9 mouse cellular contexts compared by ENCODE assay signal in the genomic region with DNA sequence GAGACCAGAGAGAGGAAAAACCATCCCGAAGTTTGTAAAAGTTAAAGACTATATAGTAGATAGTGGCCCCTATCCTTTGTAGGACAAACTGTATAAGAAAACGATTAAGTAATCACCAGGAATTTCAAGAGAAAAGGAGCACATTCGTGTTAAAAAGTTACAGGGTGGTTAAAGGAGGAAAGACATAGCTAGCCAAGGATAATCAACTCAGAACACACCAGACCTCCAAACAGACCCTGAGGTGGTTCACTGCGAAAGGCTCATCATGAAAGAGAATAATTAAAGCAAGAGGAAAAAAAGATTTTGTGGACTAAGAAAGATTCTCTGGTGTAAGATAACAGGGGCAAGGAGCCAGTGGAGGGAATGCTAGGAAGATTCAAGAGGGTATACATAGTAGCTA. TPM values are rescaled to one million over a fixed set of nuclear protein-coding genes. Genes with fewer than 3 reads are reported as not detected.
A peak's percentile ranks its signal among the peaks of the same experiment; 100 is the strongest.
DNase-seq lines count a peak whose midpoint lies in the region; ATAC-seq and TF ChIP-seq lines count a peak whose summit lies in the region.
"Had no signal": no experiment of that assay in that cellular context is flagged by ENCODE, and none has a peak within 500 bp of the region (broad histone marks: within the 10 kb centered on the region; RNA-seq: fewer than 3 reads in every experiment).

No protein-coding gene starts in this region.

- no peaks in the 10 kb centered on the region for H3K27me3 ChIP-seq in embryonic facial prominence, embryonic 13.5 days
- no peaks in the 10 kb centered on the region for H3K27me3 ChIP-seq in intestine, embryonic 16.5 days (replicated peaks; ENCODE audit: control insufficient read depth, insufficient read depth, low read length)
- H3K27me3 ChIP-seq in neural tube, embryonic 13.5 days = no peaks in the 10 kb centered on the region

- no peaks in the 10 kb centered on the region for H3K9me3 ChIP-seq in embryonic facial prominence, embryonic 13.5 days
- no peaks in the 10 kb centered on the region for H3K9me3 ChIP-seq in intestine, embryonic 16.5 days (ENCODE audit: control insufficient read depth, low read length)
- no peaks in the 10 kb centered on the region for H3K9me3 ChIP-seq in neural tube, embryonic 13.5 days

- peaks cover 11% of the 10 kb centered on the region for H3K4me1 ChIP-seq in embryonic facial prominence, embryonic 13.5 days
- H3K4me1 ChIP-seq in intestine, embryonic 16.5 days (ENCODE audit: control insufficient read depth, insufficient read depth, low read length) = peaks cover 4% of the 10 kb centered on the region; the same call in 1 of the 2 replicates
- H3K4me1 ChIP-seq in neural tube, embryonic 13.5 days (replicated peaks) = peaks cover 14% of the 10 kb centered on the region

- peak overlapping the region; percentile 82 for H3K4me2 ChIP-seq in embryonic facial prominence, embryonic 13.5 days
- peak overlapping the region; percentile 67 for H3K4me2 ChIP-seq in intestine, embryonic 16.5 days (ENCODE audit: low read depth, low read length)
- H3K4me2 ChIP-seq in neural tube, embryonic 13.5 days = peak overlapping the region; percentile 86

- H3K27ac ChIP-seq in left cerebral cortex, adult 2 months = no peak overlapping the region; the same call in 1 of the 2 replicates
- peak overlapping the region; percentile 51; the same call in 1 of the 2 replicates for H3K27ac ChIP-seq in embryonic facial prominence, embryonic 13.5 days
- H3K27ac ChIP-seq in intestine, embryonic 16.5 days (ENCODE audit: low read length) = peak overlapping the region; percentile 38
- 0 out of 2 replicates have a peak overlapping the region, but pooled peaks have one; percentile 28 for H3K27ac ChIP-seq in neural tube, embryonic 13.5 days (replicated peaks)

- DNase-seq in left cerebral cortex, adult 2 months (ENCODE audit: extremely low spot score in 1 of 2, low spot score in 2 of 2) = no peak
- no peak for DNase-seq in left cerebral cortex, postnatal 25 days (ENCODE audit: low spot score in 2 of 2)
- DNase-seq in spleen, postnatal 36 days (ENCODE audit: low spot score in 2 of 2) = no peak
- no peak for DNase-seq in right cerebral cortex, adult 18-20 months
- no peak for DNase-seq in left cerebral cortex, adult 9 months (ENCODE audit: low spot score in 2 of 2)

- 55% methylated on average over 4 of the region's 4 CpGs for WGBS in embryonic facial prominence, embryonic 13.5 days
- 56% methylated on average over 4 of the region's 4 CpGs for WGBS in intestine, embryonic 16.5 days
- WGBS in neural tube, embryonic 13.5 days = 71% methylated on average over 4 of the region's 4 CpGs

- peaks cover 23% of the 10 kb centered on the region for H3K36me3 ChIP-seq in embryonic facial prominence, embryonic 13.5 days
- H3K36me3 ChIP-seq in intestine, embryonic 16.5 days (ENCODE audit: control insufficient read depth, insufficient read depth, low read length) = no peaks in the 10 kb centered on the region
- peaks cover 21% of the 10 kb centered on the region for H3K36me3 ChIP-seq in neural tube, embryonic 13.5 days

- intact Hi-C loops in left cerebral cortex, adult 2 months (cut with DNase I) = loop anchor here (1.0 to 5.0 kb wide), 3 partner anchors 37 to 257 kb away; partner anchors contain the start of gene Coa7
- intact Hi-C loops in left cerebral cortex, postnatal 25 days (cut with DNase I) = loop anchor here (2.0 to 5.0 kb wide), 2 partner anchors 133 to 179 kb away; no protein-coding TSS in a partner anchor

- peak overlapping the region; percentile 80 for H3K9ac ChIP-seq in embryonic facial prominence, embryonic 13.5 days
- peak overlapping the region; percentile 76 for H3K9ac ChIP-seq in intestine, embryonic 16.5 days (ENCODE audit: low read depth, low read length)
- peak overlapping the region; percentile 75 for H3K9ac ChIP-seq in neural tube, embryonic 13.5 days

- no peak for ATAC-seq in embryonic facial prominence, embryonic 13.5 days (ENCODE audit: insufficient number of reproducible peaks, insufficient read depth, low FRiP score, low TSS enrichment, low read depth)
- ATAC-seq in intestine, embryonic 16.5 days = no peak
- no peak for ATAC-seq in neural tube, embryonic 13.5 days (ENCODE audit: low read depth)

- H3K4me3 ChIP-seq in left cerebral cortex, adult 2 months = peak overlapping the region; percentile 53
- H3K4me3 ChIP-seq in embryonic facial prominence, embryonic 13.5 days = peak overlapping the region; percentile 61
- peak overlapping the region; percentile 59 for H3K4me3 ChIP-seq in intestine, embryonic 16.5 days (ENCODE audit: low read length)
- H3K4me3 ChIP-seq in neural tube, embryonic 13.5 days = peak overlapping the region; percentile 54

- no peak for TF ChIP-seq CTCF in left cerebral cortex, adult 2 months (IDR thresholded peaks at IDR 0.05)

RNA-seq across cellular contexts. Expression of gene Podn, which starts 26.0 kb away (rescaled TPM):
- total RNA-seq in left cerebral cortex, adult 2 months (2021) = 10 to 100 TPM in 1 of 2 experiments, 1 to 10 TPM in 1; 8.7 to 10.4 TPM
- 1 to 10 TPM; 7.2 to 8.8 TPM for total RNA-seq in left cerebral cortex, postnatal 25 days (2021)
- 0.90 and 1.4 TPM in 2 replicates for polyA plus RNA-seq in embryonic facial prominence, embryonic 13.5 days (2015; fragmentation: Nextera tagmentation; extraction: Ambion mirVana)
- polyA plus RNA-seq in intestine, embryonic 16.5 days (2015; fragmentation: Nextera tagmentation; extraction: Ambion mirVana) = 0.72 and 1.5 TPM in 2 replicates
- polyA plus RNA-seq in neural tube, embryonic 13.5 days (2015; fragmentation: Nextera tagmentation; extraction: Ambion mirVana) = 0.18 and 0.25 TPM in 2 replicates
- polyA plus RNA-seq: activated CD4-positive, CD25-positive, alpha-beta regulatory T cell, adult 4 months had no signal
